Mouse (Mus musculus): Measurements from ENCODE around the gene Brdt.

Brdt gene

DNA sequence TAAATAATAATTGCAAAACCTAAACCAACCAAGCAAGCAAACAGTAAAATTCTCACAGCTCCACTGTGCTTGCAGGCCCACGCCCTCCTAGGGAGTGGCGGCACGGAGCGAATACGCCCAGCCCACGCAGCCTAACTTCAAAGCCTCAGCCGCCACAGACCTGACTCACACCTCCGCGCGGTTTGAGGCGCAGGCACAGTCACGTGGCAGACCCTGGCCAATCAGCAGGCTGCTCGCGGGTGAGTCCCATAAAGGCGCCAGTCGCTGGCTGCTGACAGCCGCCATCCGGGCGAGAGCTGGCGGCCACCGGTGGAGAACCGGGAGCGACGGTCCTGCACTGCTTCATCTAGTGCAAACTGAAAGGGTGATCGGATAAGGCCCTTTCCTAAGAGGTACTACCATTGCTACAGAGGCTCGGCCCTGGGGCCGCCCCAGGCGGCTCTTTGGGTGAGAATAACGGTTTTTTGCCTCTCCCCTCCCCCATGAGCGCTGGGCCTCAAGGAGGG is at the start of gene Brdt:
TSS of gene Brdt (plus strand) at position 244 of the 506 bp plus-strand sequence.
- DNase-seq (ENCODE audit: low spot score in 2 of 2): no peak

DNA sequence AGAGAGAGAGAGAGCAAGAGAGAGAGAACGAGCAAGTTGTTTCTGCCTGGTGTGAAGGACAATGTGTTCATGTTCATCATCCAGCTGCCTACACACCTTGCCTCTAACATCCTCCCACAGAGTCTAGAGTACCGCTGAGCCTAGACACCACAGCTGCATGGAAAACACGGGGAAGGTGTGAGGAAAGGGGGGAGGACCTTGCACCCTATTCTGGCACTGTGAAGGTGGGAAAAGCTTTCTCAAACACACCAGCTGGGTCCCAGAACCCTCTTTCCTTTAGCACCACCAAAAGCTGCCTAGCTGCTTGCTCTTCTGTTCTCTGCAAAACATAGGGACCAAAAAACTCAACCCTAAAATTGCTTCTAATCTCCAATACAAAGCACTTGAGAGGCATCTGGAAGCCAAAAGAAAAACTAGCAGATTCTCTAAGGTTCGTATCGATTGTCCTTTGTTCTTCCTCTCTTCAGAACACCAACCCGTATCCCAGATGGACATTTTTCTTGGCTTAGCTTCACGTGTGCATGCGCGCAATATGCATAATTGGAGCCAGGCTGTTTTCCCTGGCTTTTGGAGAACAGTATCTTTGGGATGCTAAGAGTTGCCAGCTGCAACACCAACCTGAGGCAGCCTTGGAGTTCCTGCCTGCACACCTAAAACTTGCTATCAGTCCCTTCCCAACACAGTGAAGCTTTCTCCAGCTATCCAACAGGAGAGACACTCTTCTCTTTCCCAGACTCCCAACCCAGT is 48.2 kb upstream of the Brdt start:
- no peak for DNase-seq (ENCODE audit: low spot score in 2 of 2)

DNA sequence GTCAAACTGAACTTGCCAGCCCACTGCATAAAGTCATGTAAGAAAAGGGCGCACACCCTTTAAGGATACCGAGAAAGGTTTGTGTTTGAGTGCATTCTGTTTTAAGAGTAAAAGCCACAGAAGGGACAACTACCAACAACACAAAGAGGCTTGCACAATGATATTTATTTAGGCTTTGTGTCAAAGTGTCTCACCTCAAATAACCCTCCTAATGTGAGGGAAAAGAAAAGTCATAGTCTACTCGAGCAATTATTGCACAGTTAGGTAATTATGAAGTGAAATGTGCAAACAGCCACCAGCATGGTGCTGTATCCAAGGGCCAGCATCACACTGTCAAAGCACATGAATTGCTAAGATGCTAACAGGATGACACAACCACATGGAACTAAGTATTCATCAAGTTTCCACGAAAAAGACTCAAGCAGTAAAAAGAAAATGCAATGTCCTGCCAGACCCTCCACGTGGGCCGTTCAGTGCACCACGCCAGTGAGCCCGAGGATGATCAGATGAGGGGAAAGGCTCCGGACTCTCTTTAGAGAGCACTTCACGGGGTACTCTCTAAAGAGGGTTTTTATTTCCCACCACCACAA is 46.9 kb upstream of the Brdt start:
- DNase-seq (ENCODE audit: low spot score in 2 of 2): peak; percentile 45 to 51

DNA sequence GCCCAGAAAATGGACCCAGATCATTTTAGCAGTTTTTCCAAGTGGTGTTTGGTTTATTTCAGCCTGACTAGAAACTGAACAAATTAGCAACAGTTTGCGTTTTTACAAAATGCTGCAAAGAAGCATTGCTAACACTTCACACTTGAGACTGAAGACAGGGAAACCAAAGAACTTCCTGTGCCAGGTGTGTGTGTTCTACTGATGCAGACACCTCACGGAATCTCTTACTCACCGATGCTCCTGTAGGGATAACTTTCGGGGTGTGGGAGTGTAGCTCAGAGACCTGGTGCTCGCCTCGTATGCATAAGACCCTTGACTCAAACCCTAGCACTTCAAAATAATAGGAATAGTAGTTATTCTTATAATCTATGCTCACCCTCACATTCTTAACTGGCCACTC is 45.4 kb upstream of the Brdt start:
- DNase-seq (ENCODE audit: low spot score in 2 of 2): no peak

DNA sequence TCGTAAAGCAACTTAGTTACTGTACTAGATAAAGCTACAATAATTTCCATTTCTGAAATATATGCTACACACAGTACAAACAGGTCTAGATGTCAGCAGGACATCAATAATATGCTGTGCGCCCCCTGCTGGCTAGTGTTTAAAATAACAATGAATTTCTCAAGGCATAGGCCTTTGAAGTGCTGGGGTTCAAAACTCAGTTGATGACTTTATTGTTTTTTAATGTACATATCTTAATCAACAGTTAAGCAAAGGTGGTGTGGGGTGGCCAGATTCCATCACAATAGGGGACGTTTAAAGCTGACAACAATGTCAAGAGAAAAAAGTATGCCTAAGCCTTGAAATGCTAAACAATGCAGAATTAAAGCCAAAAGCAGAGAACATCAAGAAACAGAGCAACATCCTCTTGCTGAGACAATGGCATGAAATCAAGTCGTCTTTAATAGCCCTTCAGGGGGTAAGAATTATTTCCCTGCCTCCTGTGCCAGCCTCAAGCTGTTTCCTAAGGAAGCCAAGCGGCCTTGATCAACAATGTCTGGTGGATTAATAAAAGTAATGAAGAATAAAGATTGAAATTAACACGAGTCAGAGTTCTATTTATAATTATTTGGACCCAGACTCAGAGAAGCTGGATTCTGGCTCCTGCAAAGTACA is 43.6 kb upstream of the Brdt start:
- peak; percentile 31 to 59 for DNase-seq (ENCODE audit: low spot score in 2 of 2)

DNA sequence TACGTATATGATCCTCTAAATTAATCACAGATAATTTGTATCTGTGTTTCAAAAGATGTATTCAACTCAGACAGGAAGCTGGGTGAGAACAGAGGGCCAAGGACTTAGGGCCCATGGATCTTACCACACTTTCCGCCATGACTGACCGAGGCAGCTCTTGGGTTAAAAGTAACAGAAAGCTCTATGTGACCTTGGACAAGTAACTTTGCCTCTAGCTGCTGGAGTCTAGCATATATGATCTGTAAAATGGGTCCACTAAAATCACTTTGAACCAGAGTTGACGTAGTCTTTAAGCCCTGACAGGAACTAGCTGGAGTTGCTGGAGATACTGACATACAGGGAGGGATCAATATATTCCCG is 43.1 kb upstream of the Brdt start:
- DNase-seq (ENCODE audit: low spot score in 2 of 2): no peak

DNA sequence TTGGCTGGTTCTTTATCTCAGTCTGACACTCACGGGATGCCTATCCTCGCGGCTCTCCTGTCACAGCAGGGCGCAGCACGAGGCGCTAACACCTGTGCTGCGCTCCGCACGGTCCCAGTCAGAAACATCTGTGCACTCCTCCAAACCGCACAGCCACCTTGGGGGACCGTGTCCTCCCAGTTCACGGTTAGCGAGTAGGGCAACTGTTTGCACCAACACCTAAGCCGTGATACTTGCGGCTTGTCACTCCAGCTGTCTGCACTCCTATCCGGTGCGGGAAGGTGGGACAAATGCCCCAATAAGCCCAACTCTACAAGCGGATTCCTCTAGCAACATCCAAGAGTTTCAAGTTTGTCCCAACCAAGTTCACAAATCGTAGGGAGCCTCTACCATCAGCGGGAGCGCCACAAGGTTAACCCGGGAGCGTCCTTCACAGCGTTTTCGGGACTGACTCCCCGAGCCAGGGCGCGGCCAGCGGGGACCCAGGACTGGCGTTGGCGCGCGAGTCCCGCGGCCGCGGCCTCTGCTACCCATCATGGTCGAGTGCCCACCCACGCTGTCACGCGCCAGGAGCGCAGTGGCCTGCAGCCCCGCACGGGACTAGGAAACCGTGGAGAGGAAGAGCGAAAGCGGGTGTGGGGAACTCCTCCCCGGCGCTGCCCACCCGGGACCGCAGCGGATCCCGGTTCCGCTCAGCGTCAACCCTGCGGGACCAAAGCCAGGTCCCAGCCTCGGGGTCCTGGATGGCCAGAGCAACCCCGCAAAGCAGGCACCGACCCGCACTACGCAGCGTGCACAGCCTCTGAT is 42.3 kb upstream of the Brdt start:
- peak in 1 of 2 experiments; percentile 28 for DNase-seq (ENCODE audit: low spot score in 2 of 2)

DNA sequence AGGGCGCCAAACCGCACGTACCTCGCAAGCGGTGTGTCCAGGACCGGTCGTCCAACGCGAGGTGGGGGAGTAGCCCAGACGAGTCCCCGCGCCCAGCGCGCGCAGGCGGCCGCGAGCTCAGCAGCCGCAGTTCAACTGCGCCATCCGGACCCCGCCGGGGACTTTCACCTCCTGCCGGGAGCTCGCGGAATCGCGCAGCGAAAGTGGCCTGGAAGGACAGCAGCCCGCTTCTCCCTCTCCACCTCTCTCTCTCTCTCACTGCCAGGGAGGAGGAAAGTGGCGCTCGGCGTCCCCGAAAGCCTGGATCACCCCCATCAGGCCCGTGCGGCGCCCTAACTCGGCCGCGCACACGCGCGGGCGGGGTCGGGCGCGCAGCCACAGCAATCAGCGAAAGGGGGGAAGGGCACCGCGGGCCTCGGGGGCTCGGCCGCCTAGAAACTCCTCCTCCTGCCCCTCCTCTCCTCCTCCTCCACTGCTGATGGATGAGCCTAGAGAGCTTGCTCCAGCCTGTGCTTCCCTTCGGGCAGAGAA is 41.7 kb upstream of the Brdt start, which contains the start of gene Tgfbr3:
TSS of gene Tgfbr3 (minus strand) at position 396 of the 531 bp plus-strand sequence.
- DNase-seq (ENCODE audit: low spot score in 2 of 2): peak; percentile 88

DNA sequence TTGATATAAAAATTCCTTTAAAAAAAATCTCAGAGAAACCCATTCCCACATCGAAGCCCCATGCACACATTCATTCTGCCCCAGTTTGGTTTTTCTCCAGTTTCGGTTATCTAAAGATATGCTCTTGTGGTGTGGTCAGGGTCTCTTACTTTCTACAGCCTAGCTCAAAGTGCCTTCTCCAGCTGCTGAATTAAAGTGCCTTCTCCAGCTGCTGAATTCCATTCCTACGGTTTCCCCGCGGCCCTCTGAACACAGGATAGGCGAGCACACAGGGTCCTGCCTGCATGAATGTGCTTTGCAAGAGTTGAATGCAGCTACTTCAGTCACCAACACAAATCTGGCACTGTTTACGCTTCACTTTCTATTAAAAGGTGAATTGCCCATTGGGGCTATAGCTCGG is 41.0 kb upstream of the Brdt start:
- no peak for DNase-seq (ENCODE audit: low spot score in 2 of 2)

DNA sequence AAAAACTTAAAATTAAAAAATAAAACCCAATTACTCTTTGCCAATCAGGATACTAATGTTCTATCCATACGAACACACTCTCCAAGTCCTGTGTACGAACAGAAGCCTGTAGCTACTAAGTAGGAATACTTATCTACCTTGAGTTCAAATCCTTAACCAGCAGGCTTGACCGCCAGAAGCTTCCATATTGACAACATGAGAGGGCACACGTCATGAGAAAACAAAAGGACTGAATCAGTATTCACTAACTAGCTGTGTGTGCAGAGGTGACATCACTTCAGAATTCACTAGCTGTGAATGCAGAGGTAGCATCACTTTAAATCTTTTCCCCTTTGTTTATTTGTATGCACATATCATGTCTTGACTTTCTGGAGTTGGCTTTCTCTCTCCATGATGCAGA is 36.9 kb upstream of the Brdt start:
- no peak for DNase-seq (ENCODE audit: low spot score in 2 of 2)

DNA sequence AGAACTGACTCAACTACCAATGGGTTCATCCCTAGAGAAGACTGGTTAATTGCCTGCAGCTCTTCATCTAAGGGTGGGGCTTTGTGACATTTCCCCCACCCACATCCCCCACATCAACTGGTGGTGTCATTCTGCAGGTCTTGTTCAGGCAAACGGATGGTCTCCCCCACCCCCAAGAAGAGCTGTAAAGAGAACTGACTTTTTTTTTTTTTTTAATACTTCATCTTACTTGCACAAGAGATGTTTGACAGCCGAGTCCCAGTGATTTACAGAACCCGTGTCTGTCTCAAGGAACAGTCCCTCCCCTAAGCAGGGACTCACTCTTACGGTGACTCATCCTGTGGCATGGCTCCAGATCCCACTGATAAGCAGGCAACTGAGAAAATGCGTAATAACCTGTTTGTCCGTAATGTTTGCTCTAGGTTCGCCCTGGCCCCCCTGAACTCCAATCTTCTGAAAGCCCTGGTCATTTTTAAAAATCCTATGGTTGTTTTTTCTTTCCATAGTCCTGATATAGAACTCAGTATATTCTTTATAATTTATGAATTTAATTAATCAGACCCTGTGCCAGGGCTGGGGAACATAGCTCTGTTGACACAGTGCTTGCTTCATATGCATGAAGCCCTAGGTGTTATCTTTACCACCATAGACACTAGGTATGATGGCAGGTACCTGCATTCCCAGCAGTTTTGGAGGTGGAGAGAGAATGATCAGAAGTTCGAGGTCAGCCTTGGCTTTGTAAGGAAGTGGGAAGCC is 35.7 kb upstream of the Brdt start:
- DNase-seq (ENCODE audit: low spot score in 2 of 2): no peak

DNA sequence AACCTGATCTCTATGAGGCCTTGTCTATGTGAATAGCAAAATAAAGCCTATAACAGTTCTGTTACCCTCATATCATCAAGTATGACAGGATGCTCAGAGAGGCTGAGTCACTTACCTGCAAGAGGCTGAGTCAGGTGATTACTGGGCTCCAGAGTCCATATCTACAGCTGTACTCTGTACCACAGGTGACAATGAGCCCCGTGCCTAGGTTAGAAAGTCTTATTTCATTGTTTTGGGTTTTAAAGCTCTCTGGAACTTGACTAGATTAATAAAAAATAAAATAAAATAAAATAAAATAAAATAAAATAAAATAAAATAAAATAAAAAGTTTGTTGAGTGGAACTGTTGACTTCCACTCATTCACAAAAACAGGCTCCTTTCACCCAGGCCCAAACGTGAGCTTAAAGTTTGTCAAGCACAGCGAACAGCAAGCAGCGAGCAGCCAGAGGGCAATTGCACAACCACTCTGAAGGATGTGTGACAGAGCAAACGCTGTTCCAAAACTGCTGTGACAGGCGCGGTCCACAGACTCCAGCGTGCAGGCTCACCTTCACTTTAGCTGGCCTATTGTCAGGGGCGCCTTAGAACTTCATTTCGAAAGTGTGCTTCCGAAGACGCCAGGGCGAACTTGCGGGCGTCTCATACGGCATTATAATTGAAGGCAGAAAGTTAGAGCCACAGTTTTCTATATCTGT is 35.0 kb upstream of the Brdt start:
- no peak for DNase-seq (ENCODE audit: low spot score in 2 of 2)

DNA sequence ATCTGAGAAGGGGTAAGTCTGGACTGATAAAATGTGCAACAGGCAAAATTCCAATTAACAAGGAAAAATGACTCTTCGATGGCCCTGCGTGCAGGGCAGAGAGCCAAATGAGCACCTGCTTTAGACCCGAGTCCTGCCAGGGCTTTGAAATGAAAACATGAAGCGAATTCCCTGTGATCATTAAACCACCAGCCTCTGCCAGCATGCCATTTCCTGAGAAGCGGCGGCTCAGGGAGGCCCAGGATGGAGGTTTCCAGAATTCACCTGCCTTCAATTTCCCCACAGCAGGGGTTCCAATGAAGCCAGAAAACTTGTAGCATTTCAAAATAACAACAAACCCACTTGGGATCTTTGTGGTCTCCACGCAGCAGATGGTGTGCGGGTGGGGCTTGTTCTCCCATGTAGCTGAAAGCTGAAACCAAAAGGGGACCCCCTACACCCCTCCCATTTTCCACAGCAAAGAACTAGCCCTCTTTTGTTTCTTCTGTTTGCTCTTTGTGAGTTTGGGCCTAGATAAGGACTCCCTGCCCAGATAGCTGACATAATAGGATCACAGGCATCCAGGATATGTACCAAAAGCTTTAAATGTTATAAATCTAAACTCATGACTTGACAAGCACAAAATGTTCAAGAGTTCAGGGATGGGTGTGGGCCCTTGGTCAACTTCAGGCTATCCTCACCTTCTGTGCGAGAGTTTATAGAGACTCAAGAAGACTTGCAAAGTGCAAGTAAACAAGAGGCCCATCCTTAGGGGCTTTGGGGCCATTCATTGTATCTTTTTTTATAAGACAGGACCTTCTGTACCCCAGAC is 34.2 kb upstream of the Brdt start:
- DNase-seq (ENCODE audit: low spot score in 2 of 2): no peak

DNA sequence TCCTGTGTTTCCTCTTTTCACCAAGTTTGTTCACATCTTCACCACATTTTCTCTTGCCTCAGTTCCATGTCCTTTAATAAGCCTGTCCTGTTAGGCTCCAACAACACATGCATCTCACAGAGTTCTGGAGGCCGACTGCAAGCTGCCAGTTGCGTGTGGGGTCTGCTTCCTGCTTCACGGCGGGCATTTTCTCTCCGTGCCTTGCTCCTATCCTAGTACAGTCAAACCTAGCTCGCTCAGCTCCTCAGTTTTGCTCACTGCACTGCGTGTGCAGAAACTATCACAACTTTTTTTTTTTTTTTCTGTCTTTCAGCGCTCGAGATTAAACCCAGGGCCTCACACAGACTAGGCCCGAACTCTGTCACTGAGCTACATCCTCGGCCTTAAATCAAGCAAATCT is 32.1 kb upstream of the Brdt start:
- DNase-seq (ENCODE audit: low spot score in 2 of 2): no peak

DNA sequence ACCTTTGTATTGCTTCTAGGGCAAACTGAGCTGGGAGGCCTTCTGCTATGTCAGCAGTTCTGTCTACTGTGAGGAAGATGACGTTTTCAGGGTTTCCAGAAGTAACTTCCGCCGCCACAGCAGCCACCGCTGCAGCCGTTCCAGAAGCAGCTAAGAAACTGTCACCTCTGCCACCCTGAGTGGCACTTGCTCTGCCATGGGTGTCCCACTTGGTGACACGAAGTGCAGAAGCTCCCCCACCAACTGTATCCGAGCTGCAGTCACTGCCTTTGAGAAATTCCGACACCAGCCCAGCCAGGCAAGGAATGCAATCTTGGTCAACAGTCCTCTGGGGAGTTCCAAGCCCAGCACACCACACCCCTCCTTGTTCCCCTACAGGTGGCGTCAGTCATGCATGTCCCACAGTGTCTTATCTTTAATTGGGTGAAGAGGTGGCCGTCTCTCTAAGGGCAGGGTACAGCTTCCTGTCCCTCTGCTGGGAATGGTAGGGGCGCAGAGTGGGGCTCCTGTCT is 27.6 kb upstream of the Brdt start:
- no peak for DNase-seq (ENCODE audit: low spot score in 2 of 2)

DNA sequence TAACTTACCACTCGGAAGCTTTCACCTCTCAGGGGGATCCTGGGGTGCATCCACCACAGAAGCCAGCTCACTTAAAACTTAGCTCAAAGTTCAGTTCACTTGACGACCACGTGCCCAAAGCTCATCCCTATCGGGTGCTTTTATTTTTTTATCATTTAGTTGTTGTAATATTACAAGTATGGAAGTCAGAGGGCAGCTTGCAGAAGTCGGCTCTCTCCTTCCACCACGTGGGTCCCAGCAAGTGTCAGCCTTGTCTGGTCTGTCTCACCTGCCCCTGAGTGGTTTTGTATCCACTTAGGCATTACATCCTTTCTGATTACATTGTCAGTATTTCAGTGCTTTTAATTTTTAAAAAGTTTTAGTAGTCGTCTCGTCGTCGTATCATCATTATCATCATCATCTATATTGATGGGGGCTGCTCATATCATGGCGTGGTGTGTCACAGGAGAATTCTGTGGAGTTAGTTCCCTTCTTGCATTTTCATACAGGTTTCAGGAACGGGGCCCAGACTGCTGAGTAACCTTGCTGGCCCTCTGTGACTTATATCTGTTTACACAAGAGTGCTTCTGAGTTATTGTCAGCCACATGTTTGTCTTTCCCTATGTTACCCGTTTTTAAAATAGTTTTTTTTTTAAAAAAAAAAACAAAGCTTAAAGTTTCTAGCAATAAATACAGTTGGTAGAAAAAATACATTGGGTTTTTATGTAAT is 26.7 kb upstream of the Brdt start:
- DNase-seq (ENCODE audit: low spot score in 2 of 2): no peak

DNA sequence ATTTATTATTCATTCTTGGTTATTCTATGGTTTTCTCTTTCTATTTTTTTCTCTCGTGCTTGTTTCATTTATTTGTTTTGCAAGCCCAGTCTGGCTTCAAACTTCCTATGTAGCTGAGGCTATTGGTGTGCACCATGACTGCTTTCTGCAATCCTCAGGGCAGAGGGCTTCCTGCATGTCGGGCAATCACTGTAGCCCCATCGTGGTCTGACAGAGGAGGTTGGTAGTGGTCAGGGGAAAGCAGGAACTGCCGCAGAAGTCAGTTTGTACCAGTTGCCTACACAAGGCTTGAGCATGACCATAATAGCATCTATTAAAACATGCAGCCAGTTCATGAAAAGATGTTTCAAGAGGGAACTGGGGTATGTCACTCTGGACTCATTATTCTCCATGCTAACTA is 23.5 kb upstream of the Brdt start:
- no peak for DNase-seq (ENCODE audit: low spot score in 2 of 2)

DNA sequence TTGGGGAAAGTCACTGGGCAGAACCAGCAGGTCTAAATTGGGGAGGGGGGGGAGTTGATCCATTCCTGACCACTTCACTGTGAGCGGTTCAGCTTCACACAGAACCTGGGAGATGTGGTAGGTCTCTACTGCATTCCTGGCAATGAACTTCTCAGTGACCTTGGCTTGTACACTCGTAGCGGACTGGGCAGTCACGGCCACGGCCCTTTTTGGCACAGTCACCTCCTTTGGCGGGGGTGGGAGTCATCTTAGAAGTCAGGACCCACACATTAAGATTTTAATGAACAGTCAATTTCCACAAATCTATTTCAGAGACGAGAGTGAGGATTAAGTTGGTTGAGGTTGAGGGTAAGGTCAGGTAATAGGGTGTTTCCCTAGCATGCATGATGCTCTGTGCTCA is 13.8 kb upstream of the Brdt start:
- no peak for DNase-seq (ENCODE audit: low spot score in 2 of 2)

DNA sequence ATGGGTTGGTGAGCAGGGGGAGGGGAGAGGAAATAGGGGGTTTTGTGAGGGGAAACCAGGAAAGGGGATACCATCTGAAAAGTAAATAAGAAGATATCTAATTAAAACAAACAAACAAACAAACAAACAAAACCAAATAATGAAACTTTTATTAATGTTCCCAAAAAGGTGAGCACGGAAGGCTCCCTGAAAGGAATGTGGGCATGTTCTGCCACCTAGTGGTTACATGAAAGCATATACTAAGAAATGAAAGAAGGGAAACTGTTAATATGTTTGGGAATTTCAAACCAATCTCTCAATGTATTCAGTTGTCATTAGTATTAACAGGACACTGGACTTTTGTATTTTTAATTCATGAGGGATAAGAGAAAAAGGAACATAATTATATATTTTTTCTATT is 10.3 kb upstream of the Brdt start:
- peak in 1 of 2 experiments; percentile 14 for DNase-seq (ENCODE audit: low spot score in 2 of 2)

All from heart, adult 9 months (tissue).